Mouse (Mus musculus): ENCODE results near the gene Sucnr1. TPM values are rescaled to one million over a fixed set of nuclear protein-coding genes. Genes with fewer than 3 reads are reported as not detected.

Sucnr1 gene
- polyA plus RNA-seq, 1 experiment from 2014 or later: not detected

- Histone ChIP-seq H3K27me3 (ENCODE audit: control insufficient read depth, insufficient read depth, low read length) (no peaks in the 10 kb centered on the region), H3K4me1 (ENCODE audit: control insufficient read depth, insufficient read depth, low read length) (no peaks in the 10 kb centered on the region), H3K4me3 (ENCODE audit: low read depth, low read length) (no peak overlapping the region), H3K36me3 (ENCODE audit: control insufficient read depth, insufficient read depth, low read length) (no peaks in the 10 kb centered on the region), H3K9ac (replicated peaks; ENCODE audit: low read depth, low read length) (no peak overlapping the region), H3K4me2 (ENCODE audit: low read depth, low read length) (no peak overlapping the region), H3K9me3 (ENCODE audit: control insufficient read depth, low read length) (no peaks in the 10 kb centered on the region), H3K27ac (ENCODE audit: low read depth, low read length) (no peak overlapping the region)
- 95% methylated on average over 3 of the region's 3 CpGs for WGBS
- ATAC-seq (ENCODE audit: low read depth): no peak
These were observed 26.1 kb downstream of the Sucnr1 start for GRCm38 (mm10) chr3:60107736-60108135.

GRCm38 (mm10) chr3:60108815-60109214, 27.1 kb downstream of the Sucnr1 start:
- Histone ChIP-seq H3K4me1 (ENCODE audit: control insufficient read depth, insufficient read depth, low read length) (no peaks in the 10 kb centered on the region), H3K27me3 (ENCODE audit: control insufficient read depth, insufficient read depth, low read length) (no peaks in the 10 kb centered on the region), H3K4me2 (ENCODE audit: low read depth, low read length) (no peak overlapping the region), H3K4me3 (ENCODE audit: low read depth, low read length) (no peak overlapping the region), H3K36me3 (ENCODE audit: control insufficient read depth, insufficient read depth, low read length) (no peaks in the 10 kb centered on the region), H3K27ac (ENCODE audit: low read depth, low read length) (no peak overlapping the region), H3K9ac (replicated peaks; ENCODE audit: low read depth, low read length) (no peak overlapping the region), H3K9me3 (ENCODE audit: control insufficient read depth, low read length) (no peaks in the 10 kb centered on the region)
- ATAC-seq (ENCODE audit: low read depth): no peak

GRCm38 (mm10) chr3:60111135-60111710, 29.6 kb downstream of the Sucnr1 start:
- H3K27me3 ChIP-seq (ENCODE audit: control insufficient read depth, insufficient read depth, low read length): no peaks in the 10 kb centered on the region
- no peaks in the 10 kb centered on the region for H3K4me1 ChIP-seq (ENCODE audit: control insufficient read depth, insufficient read depth, low read length)
- no peaks in the 10 kb centered on the region for H3K36me3 ChIP-seq (ENCODE audit: control insufficient read depth, insufficient read depth, low read length)
- no peak overlapping the region for H3K4me3 ChIP-seq (ENCODE audit: low read depth, low read length)
- no peak overlapping the region for H3K27ac ChIP-seq (ENCODE audit: low read depth, low read length)
- no peak for ATAC-seq (ENCODE audit: low read depth)
- no peak overlapping the region for H3K9ac ChIP-seq (replicated peaks; ENCODE audit: low read depth, low read length)
- no peaks in the 10 kb centered on the region for H3K9me3 ChIP-seq (ENCODE audit: control insufficient read depth, low read length)
- no peak overlapping the region for H3K4me2 ChIP-seq (ENCODE audit: low read depth, low read length)
- 95% methylated on average over 4 of the region's 4 CpGs for WGBS

- no peak overlapping the region for H3K9ac ChIP-seq (replicated peaks; ENCODE audit: low read depth, low read length)
- H3K27me3 ChIP-seq (ENCODE audit: control insufficient read depth, insufficient read depth, low read length): no peaks in the 10 kb centered on the region
- H3K4me2 ChIP-seq (ENCODE audit: low read depth, low read length): no peak overlapping the region
- no peaks in the 10 kb centered on the region for H3K4me1 ChIP-seq (ENCODE audit: control insufficient read depth, insufficient read depth, low read length)
- no peak overlapping the region for H3K27ac ChIP-seq (ENCODE audit: low read depth, low read length)
- ATAC-seq (ENCODE audit: low read depth): no peak
- 86% methylated on average over 6 of the region's 6 CpGs for WGBS
- H3K36me3 ChIP-seq (ENCODE audit: control insufficient read depth, insufficient read depth, low read length): no peaks in the 10 kb centered on the region
- no peaks in the 10 kb centered on the region for H3K9me3 ChIP-seq (ENCODE audit: control insufficient read depth, low read length)
- H3K4me3 ChIP-seq (ENCODE audit: low read depth, low read length): no peak overlapping the region
These were observed 30.4 kb downstream of the Sucnr1 start for GRCm38 (mm10) chr3:60111889-60112646.

- H3K9me3 ChIP-seq (ENCODE audit: control insufficient read depth, low read length): no peaks in the 10 kb centered on the region
- H3K4me3 ChIP-seq (ENCODE audit: low read depth, low read length): no peak overlapping the region
- H3K27me3 ChIP-seq (ENCODE audit: control insufficient read depth, insufficient read depth, low read length): no peaks in the 10 kb centered on the region
- no peaks in the 10 kb centered on the region for H3K36me3 ChIP-seq (ENCODE audit: control insufficient read depth, insufficient read depth, low read length)
- H3K27ac ChIP-seq (ENCODE audit: low read depth, low read length): no peak overlapping the region
- H3K4me1 ChIP-seq (ENCODE audit: control insufficient read depth, insufficient read depth, low read length): no peaks in the 10 kb centered on the region
- no peak overlapping the region for H3K9ac ChIP-seq (replicated peaks; ENCODE audit: low read depth, low read length)
- ATAC-seq (ENCODE audit: low read depth): no peak
- no peak overlapping the region for H3K4me2 ChIP-seq (ENCODE audit: low read depth, low read length)
- 70% methylated on average over 2 of the region's 2 CpGs for WGBS
These were observed 32.9 kb downstream of the Sucnr1 start for GRCm38 (mm10) chr3:60114571-60114970.

- Histone ChIP-seq H3K4me3 (ENCODE audit: low read depth, low read length) (no peak overlapping the region), H3K27me3 (ENCODE audit: control insufficient read depth, insufficient read depth, low read length) (no peaks in the 10 kb centered on the region), H3K27ac (ENCODE audit: low read depth, low read length) (no peak overlapping the region), H3K9ac (replicated peaks; ENCODE audit: low read depth, low read length) (no peak overlapping the region), H3K9me3 (ENCODE audit: control insufficient read depth, low read length) (no peaks in the 10 kb centered on the region), H3K4me1 (ENCODE audit: control insufficient read depth, insufficient read depth, low read length) (0 out of 2 replicates have a peak, but pooled peaks cover 6% of the 10 kb centered on the region), H3K4me2 (ENCODE audit: low read depth, low read length) (no peak overlapping the region), H3K36me3 (ENCODE audit: control insufficient read depth, insufficient read depth, low read length) (no peaks in the 10 kb centered on the region)
- no peak for ATAC-seq (ENCODE audit: low read depth)
- WGBS: 79% methylated on average over 3 of the region's 3 CpGs
These were observed 39.8 kb downstream of the Sucnr1 start for GRCm38 (mm10) chr3:60121449-60121848.

- peak; percentile 89 for ATAC-seq (ENCODE audit: low read depth)
- H3K27ac ChIP-seq (ENCODE audit: low read depth, low read length): no peak overlapping the region; the same call in 1 of the 2 replicates
- WGBS: 35% methylated on average over 9 of the region's 9 CpGs
- 0 out of 2 replicates have a peak, but pooled peaks cover 6% of the 10 kb centered on the region for H3K4me1 ChIP-seq (ENCODE audit: control insufficient read depth, insufficient read depth, low read length)
- H3K9me3 ChIP-seq (ENCODE audit: control insufficient read depth, low read length): no peaks in the 10 kb centered on the region
- 0 out of 2 replicates have a peak overlapping the region, but pooled peaks have one; percentile 8 for H3K4me2 ChIP-seq (ENCODE audit: low read depth, low read length)
- no peak overlapping the region for H3K9ac ChIP-seq (replicated peaks; ENCODE audit: low read depth, low read length)
- H3K36me3 ChIP-seq (ENCODE audit: control insufficient read depth, insufficient read depth, low read length): no peaks in the 10 kb centered on the region
- no peak overlapping the region for H3K4me3 ChIP-seq (ENCODE audit: low read depth, low read length)
- no peaks in the 10 kb centered on the region for H3K27me3 ChIP-seq (ENCODE audit: control insufficient read depth, insufficient read depth, low read length)
These were observed 42.5 kb downstream of the Sucnr1 start for GRCm38 (mm10) chr3:60123859-60124794.

- Histone ChIP-seq H3K4me3 (ENCODE audit: low read depth, low read length) (no peak overlapping the region), H3K36me3 (ENCODE audit: control insufficient read depth, insufficient read depth, low read length) (no peaks in the 10 kb centered on the region), H3K27me3 (ENCODE audit: control insufficient read depth, insufficient read depth, low read length) (no peaks in the 10 kb centered on the region), H3K4me2 (ENCODE audit: low read depth, low read length) (no peak overlapping the region), H3K4me1 (ENCODE audit: control insufficient read depth, insufficient read depth, low read length) (0 out of 2 replicates have a peak, but pooled peaks cover 6% of the 10 kb centered on the region), H3K27ac (ENCODE audit: low read depth, low read length) (no peak overlapping the region), H3K9ac (replicated peaks; ENCODE audit: low read depth, low read length) (no peak overlapping the region), H3K9me3 (ENCODE audit: control insufficient read depth, low read length) (no peaks in the 10 kb centered on the region)
- ATAC-seq (ENCODE audit: low read depth): no peak
- 88% methylated on average over 2 of the region's 2 CpGs for WGBS
These were observed 44.9 kb downstream of the Sucnr1 start for GRCm38 (mm10) chr3:60126564-60126963.
